Mouse (Mus musculus) urinary bladder, postnatal 25 days (tissue): ENCODE results near the gene Ppp3r2.

Experiments used
- DNase-seq: peaks from one replicate; pipeline ENCODE4 v3.0.0; 2022; ENCODE audit warnings: low spot score

The Ppp3r2 gene

DNA sequence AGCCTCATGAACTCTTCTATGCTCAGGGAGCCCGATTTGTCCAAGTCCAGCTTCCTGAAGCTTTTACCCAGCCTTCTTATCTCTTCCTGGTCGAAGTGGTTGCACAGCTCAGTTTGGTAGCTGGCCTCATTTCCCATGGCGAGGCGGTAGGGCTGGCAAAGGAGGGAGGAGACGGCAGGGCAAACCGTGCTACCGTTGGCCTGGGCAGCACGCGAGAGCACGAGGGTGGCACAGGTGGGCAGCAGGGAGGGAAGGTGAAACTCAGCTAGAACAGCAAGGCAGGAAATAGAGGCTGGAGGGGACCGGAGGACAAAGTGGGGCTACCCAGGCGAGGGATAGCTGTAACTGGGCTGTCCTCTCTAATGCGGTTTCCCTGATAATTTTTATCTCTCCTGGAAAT lies at the start of gene Ppp3r2:
Gene Ppp3r2 (minus strand): TSS at position 213 of the 400 bp plus-strand sequence.
- no peak for DNase-seq

DNA sequence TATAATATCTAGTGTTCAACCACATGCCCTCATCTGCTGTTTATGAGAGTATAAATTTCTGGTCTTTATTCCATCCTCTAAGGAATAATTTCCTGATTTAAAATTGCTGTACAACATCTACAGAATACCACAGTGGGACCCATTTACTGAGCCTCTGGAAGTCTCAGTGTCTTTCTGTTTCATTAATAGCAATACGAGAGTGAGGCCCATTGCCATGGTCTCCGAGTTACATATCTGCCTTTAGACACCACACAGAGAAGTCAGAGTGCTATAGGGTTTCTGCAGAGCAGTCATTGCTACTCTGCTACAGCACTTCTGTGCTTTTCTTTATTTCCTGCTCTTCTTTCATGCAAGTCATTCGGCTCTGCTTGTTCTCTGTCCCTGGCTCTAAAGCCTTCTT lies 47.5 kb upstream of the Ppp3r2 start:
- no peak for DNase-seq

DNA sequence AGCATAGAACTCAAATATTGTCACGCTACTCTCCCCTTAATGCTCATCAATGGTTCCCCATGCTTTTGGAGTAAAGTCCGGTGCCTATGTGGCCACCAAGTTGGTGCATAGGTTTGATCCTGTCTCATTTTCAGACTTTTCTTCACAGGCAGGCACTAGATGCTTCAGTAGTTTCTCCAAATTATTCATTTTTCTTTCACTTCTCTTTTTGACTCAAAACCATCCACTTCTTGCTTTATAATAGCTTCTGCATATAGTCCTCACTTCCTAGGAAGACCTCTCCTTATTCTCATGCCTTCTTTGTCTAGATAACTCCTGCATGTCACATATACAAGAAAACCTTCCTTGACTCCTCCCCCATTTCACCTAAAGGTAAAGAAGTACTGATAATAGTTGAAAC lies 42.1 kb upstream of the Ppp3r2 start:
- DNase-seq: no peak

DNA sequence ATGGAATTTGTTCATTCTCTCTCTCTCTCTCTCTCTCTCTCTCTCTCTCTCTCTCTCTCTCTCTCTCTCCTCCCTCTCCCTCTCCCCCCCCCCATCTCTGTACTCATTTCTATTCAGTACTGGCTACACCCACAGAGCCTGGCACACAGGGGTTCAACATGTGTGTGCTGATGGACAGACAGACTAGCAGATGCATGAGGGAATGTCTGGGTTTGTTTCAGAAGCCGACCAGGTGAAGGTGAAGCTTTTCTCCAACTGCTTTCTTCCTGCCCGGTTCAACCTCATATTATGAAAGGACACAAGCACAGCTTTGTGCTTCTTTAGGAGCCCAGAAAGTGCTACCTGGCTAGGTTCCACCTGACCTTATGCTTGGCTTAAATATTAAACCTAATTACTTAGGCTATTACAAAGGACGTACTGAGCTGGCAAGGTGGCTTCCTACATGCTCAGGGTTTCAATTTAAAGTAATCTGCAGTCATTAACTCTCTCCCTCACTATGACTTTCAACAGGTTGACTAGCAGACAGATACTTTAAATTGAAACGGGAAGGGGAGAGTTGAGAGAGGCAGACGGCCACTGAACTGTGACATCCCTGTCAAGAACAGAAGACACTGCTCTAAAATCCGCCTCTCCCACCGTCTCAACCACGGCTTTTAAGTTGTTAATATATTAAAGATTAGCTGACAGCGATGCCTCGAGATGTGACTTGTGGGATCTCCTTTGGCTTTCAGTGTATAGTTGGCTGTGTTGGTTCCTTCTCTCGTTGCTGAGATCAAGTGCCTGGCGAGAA lies 9.8 kb upstream of the Ppp3r2 start:
- DNase-seq: no peak

DNA sequence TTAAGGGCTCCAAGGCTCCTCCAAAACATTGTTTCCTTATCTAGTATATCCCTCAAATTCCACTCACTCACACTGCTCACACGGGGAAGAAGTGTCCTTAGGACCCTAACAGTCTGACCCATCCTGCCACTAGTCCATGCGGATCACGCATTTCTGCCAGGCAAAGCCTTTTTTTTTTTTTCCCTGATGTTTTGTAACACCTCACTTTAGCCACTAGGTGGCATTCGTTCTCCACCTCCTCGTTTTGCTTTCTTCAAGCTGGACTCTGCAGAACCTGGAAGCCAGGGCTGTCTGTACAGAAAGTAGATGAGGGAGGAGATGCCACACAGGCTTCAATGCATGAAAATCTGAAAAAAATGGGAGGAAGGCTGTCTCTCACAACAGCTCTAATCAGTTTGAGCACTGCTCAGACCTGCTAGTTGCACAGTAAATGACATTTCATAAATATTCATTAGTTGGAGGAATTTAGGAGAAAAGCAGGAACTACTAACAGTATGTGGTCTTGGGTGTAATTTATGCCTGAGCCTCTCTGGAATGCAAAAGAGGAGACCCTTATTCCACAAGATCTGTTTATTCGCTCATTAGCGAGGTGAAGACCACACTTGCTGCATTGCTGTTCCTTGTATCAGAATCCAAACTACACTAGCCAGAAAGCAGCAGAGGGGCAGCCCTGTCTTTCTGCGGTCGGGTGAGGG lies 6.9 kb upstream of the Ppp3r2 start:
- DNase-seq: peak; percentile 24

DNA sequence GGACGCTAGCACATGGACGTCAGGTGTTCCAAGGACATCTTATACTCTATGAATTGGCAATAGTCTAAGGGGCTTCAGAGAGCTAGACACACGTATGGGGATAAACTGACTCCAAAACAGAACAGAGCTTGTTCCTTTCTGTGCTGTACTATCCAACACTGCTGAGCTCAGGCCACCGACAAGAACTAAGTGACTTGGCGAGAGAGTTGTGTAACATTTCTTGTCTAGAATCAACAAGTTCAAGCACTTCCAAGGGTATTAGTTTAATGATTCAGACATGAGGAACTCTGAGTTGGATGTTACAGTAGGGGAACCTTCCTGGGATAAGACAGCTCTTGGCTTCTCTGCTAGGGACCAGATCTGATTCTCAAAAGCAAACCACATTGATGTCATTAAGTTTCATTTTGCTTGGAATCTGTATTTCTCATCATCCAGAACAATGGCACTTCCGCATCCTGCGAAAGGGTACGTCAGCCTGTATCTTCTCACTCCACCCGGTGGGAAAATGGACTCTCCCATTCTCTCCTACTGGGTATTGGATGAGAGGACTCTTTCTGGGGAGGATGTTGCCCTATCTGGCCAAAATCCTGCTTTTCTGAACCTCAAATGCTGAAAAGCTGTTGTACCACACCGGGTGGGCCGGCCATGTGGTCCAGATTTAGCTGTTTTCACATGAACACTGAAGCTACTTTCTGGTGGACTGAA lies 1.5 kb downstream of the Ppp3r2 start:
- DNase-seq: no peak

DNA sequence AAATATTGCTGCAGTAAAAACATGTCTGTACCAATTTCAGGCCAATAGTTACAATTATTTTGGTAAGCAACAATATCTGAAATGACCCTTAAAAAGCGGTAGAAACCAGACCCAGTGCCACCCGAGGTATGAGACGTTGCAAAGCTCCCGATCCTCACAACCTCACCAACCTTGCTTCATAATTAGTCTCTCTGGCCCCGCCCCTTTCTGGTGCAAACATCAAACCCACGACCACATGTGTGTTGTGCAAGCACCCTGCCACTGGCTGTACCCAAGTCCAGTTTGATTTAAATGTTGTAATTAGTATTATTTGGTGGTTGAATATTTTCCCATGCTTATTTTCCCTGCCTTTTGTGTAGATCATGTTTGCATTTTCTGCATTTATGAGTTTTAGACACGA lies 5.0 kb downstream of the Ppp3r2 start:
- no peak for DNase-seq

DNA sequence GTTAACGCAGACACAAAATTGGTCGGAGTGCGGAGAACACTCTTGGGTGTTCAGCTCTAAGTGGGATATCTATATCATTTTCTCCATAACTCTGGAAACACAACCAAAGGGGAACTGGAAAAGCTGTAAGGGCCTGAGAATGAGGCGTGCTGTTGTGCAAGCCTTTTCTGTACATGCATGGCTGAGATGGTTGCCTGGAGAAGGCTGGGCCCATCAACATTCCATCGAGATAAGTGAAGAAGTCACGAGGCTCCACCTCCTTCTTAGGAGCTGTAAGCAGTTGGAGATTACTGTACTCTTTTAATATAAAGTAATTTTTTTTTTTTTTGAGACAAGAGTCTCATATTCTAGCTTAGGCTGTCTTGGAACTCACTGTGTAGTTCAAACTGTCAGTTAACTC lies 5.8 kb downstream of the Ppp3r2 start:
- no peak for DNase-seq

DNA sequence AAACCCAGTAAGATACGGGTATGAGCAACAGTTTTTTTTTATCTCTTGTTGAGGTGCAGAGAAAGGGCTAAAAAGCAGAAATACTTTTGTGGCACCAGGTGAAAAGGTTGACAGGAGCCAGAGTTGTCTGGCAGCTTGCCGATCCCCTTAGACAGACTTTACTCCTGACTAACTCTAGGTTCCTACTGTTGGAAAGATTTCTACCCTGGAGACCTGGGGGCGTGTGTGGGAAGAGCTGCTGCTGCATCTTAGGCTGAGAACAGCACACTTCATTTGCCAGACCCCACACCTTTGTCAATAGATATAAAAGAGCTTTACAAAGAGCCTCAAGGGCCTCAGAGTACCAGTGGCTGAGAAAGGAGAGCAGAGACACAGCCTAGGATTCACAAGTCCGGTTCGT lies 17.0 kb downstream of the Ppp3r2 start:
- no peak for DNase-seq

DNA sequence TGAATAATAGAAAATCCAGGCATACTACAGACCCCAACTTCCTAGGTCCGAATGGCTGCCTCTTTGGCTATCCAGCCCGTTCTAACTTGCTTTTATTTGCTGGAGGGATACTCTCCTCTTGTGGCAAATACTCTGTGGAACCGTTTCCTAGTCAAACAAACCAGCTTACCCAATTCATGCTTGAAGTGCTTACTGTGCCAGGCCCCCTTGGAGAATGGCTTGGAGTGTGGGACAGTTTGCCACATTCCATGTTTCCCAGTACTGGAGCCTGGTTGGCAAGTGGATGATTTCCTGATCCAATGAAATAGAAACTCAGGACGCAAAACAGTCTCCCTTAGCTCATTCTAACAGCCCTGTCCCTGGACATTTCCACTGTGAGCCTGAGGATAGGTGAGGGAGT lies 19.6 kb downstream of the Ppp3r2 start:
- no peak for DNase-seq

DNA sequence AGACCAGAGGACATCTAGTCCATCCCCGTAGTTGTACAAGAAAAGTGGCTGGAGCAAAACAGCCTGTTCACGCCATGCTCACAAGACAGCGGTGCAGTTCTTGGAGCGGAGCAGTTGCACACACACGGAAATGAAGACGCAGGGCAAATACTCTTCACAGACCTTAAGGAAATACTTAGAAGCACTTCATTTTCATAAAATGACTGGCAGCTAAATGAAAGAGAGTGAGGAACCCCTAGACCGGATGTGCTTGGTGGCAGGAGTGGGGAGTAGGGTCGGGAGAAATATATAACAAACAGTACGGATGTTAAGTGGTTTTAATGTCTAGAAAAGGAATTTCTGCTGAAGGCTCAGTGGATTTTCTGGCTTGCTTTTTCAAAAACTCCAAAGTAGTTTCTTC lies 20.2 kb downstream of the Ppp3r2 start:
- no peak for DNase-seq

DNA sequence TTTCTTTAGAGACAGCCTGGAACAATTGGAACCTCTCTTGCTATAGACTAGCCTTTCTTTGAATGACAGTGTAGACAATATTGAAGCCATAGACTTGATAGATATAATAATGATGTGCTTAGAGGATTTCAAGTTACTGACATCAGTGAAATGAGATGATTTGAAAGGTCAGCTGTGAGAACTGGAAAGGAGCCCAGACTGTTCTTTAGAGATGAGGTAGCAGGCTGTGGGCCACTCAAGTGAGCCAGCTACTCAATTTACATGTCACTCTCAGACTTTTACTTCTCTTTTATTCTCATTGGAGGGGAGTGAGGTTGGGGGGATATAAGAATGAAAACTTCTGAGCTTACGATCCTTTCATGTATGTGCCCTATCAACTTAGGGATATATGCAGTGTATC lies 22.4 kb downstream of the Ppp3r2 start:
- DNase-seq: no peak

DNA sequence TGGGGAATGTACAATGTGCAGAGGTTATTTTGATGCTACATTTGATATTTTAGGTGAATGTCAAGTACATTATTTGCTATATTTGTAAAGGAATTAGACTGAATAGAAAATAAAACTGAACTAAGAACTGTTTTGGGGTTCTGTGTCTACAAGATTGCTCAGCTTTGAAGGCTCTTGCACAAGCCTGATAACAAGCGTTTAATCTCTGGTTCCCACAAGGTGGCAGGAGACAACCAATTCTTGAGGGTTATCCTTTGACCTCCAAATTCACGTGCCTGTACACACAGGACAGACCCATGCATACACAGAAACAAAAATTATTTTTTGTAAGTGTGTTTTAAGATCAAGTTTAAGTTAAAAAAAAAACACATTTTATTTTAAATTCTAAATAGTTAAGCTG lies 41.9 kb downstream of the Ppp3r2 start:
- DNase-seq: no peak

DNA sequence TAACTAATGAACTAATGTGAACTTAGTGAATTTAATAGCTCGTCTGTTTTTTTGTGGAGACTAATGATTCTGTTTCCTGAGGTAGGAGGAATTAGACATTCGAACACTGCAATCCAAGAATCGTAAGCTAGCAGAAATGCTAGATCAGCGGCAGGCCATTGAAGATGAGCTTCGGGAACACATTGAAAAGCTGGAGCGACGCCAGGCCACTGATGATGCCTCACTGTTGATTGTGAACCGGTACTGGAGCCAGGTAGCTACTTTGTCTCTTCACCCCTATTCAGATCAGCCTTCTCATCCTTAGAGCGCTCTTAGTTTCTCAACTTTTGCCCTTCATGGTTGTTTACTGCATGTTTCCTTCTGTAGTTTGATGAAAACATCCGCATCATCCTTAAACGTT lies 44.0 kb downstream of the Ppp3r2 start:
- DNase-seq: no peak

DNA sequence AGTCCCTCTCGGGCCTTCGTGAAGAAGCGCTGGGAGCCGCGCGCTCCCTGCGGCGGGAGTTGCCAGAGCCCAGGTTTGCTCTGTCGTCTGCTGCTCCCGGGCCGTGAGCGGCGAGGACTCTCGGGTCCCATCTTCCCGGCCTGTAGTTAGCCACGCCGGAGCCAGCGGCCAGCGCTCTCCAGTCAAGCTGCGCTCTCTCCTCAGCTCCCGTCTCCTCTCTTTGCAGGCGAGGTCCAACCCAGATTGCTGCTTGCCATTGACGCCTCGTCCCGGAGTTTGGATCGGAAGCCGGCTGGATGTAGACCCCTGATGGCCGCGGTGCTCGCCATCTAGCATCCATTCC lies 49.7 kb downstream of the Ppp3r2 start:
- no peak for DNase-seq

DNA sequence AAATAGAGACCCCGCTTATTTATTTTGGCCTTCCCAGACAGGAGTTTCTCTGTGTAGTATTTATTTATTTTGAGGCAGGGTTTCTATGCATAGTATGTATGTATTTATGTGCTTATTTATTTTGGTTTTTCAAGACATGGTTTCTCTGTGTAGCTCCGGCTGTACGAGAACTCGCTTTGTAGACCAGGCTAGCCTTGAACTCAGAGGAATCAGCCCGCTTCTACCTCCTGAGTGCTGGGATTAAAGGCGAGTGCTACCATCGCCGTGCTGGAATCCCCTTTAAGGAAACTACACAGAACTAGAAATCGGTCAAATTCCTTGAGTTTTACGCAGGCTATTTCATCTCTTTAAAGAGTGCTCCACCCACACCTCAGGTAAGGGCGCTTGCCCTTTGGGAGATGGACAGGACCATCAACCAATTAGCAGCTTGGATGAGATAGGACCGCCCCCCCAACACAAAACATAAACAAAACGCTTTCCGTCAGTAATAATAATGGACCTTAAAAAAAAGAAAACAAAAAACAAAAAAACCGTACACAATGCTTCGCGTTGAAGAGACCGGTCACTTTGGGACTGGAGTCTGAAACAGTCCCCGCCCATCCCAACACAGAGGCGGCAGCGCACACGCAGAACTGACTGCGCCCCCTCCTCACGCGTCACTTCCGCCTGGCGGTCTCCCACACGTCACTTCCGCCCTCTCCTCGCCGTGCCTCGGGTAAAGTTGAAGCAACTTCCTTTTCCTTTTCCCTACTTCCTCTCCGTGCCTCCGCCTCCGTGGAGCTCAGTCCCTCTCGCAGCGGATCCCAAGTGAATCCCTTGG lies 50.3 kb downstream of the Ppp3r2 start, which contains the start of gene Rnf20:
Gene Rnf20 (plus strand): TSS at position 688 of the 820 bp plus-strand sequence.
- DNase-seq: peak; percentile 94

DNA sequence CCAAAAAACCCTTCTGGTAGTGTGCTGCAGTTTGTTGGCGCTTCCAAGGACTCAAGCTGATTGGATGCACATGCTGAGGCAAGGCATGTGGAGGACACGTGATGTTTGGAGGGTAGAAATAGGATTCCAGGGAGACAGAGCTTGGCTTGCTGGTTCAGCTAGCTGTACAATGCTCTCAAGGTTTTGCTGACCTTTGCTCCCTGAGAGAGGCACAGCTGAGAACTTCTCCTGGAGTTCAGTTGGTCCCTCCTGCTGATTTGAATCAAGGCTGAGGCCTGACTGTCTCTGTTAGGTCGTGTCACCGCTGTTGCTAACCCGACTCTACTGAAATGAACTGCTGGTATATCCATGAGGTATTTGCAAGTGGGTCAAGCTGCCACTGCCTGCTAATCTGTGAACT lies 52.9 kb downstream of the Ppp3r2 start:
- no peak for DNase-seq
